Mouse (Mus musculus) hindbrain, embryonic 16.5 days (tissue): Measurements from ENCODE around the gene Gm27179. TPM values are rescaled to one million over a fixed set of nuclear protein-coding genes. Genes with fewer than 3 reads are reported as not detected.
"Not testable (repeated sequence)": the region's sequence is repeated elsewhere in the genome, so short reads cannot be mapped to it uniquely, and the experiment has no call there.

Experiments
- ATAC-seq: fragments of 200-750 bp; cut with Nextera tagmentation; 2 replicates; pipeline ENCODE4 v1.8.0; 2017; ENCODE audit warnings: moderate TSS enrichment, moderate library complexity
- H3K27ac ChIP-seq: fragments of 300-500 bp; sonication (generic); 2 replicates; pipeline ENCODE4 v1.5.1; 2014; ENCODE audit warnings: low read depth, mild to moderate bottlenecking, control low read depth, low read length, moderate library complexity
- H3K27me3 ChIP-seq: fragments of 300-500 bp; sonication (generic); replicated peaks from 2 replicates; pipeline ENCODE4 v1.6.1; 2014; ENCODE audit warnings: low read length; ENCODE audit not compliant: control insufficient read depth, insufficient read depth
- H3K36me3 ChIP-seq: fragments of 300-500 bp; sonication (generic); 2 replicates; pipeline ENCODE4 v1.6.1; 2014; ENCODE audit warnings: mild to moderate bottlenecking, low read length, moderate library complexity, mixed read lengths; ENCODE audit not compliant: control insufficient read depth, insufficient read depth
- H3K4me1 ChIP-seq: fragments of 300-500 bp; sonication (generic); 2 replicates; pipeline ENCODE4 v1.6.1; 2014; ENCODE audit warnings: low read depth, low read length; ENCODE audit not compliant: control insufficient read depth, insufficient read depth
- H3K4me2 ChIP-seq: fragments of 300-500 bp; sonication (generic); 2 replicates; pipeline ENCODE4 v1.6.1; 2014; ENCODE audit warnings: mild to moderate bottlenecking, low read length, control low read depth, moderate library complexity
- H3K4me3 ChIP-seq: fragments of 300-500 bp; sonication (generic); 2 replicates; pipeline ENCODE4 v1.5.1; 2014; ENCODE audit warnings: mild to moderate bottlenecking, low read length, control low read depth, moderate library complexity
- H3K9ac ChIP-seq: fragments of 300-500 bp; sonication (generic); 2 replicates; pipeline ENCODE4 v1.6.1; 2014; ENCODE audit warnings: low read depth, mild to moderate bottlenecking, control low read depth, low read length, moderate library complexity
- H3K9me3 ChIP-seq: fragments of 300-500 bp; sonication (generic); 2 replicates; pipeline ENCODE4 v1.6.1; 2014; ENCODE audit warnings: mild to moderate bottlenecking, low read length, moderate library complexity; ENCODE audit not compliant: control insufficient read depth
- WGBS: fragments of 180-500 bp; shearing (Covaris S2); extraction: QIAGEN DNeasy Blood & Tissue Kit; methylation state at CpG from one replicate; pipeline ENCODE4 v1.1.7; 2014; 5-methylcytosine and 5-hydroxymethylcytosine counted together
- polyA plus RNA-seq: library from polyadenylated mRNA; unstranded; fragments of >200 nt; fragmentation: Nextera tagmentation; extraction: Ambion mirVana; gene quantifications from 2 replicates; pipeline ENCODE4 v1.2.1, GENCODE M21; 2015

Gm27179 gene
- polyA plus RNA-seq, 1 experiment from 2014 or later = not detected

- WGBS = no CpG with 5 or more reads among the region's 10 CpGs
- H3K4me3 ChIP-seq, ATAC-seq, H3K4me2 ChIP-seq, H3K27me3 ChIP-seq, H3K9ac ChIP-seq, H3K4me1 ChIP-seq, H3K36me3 ChIP-seq, H3K27ac ChIP-seq, H3K9me3 ChIP-seq: not testable (repeated sequence)
Observed at GRCm38 (mm10) chr14:69488001-69488400, 24.3 kb downstream of the Gm27179 start.

GRCm38 (mm10) chr14:69485466-69486135 is 26.7 kb downstream of the Gm27179 start:
- H3K9me3 ChIP-seq = not testable (repeated sequence)

GRCm38 (mm10) chr14:69473941-69474646 is 38.3 kb downstream of the Gm27179 start:
- no CpG with 5 or more reads among the region's 11 CpGs for WGBS
- H3K9me3 ChIP-seq, H3K4me3 ChIP-seq, H3K4me1 ChIP-seq, H3K27ac ChIP-seq, H3K27me3 ChIP-seq, H3K9ac ChIP-seq, ATAC-seq, H3K4me2 ChIP-seq, H3K36me3 ChIP-seq: not testable (repeated sequence)

More at GRCm38 (mm10) chr14:69485466-69486135, 26.7 kb downstream of the Gm27179 start:
- ATAC-seq, H3K9ac ChIP-seq, H3K36me3 ChIP-seq, H3K4me3 ChIP-seq, H3K27ac ChIP-seq, H3K4me1 ChIP-seq, H3K4me2 ChIP-seq, H3K27me3 ChIP-seq: not testable (repeated sequence)
- WGBS = no CpG with 5 or more reads among the region's 18 CpGs

- H3K27me3 ChIP-seq, H3K4me1 ChIP-seq, H3K9ac ChIP-seq, H3K4me2 ChIP-seq, H3K27ac ChIP-seq, ATAC-seq, H3K36me3 ChIP-seq, H3K4me3 ChIP-seq, H3K9me3 ChIP-seq: not testable (repeated sequence)
- no CpG with 5 or more reads among the region's 2 CpGs for WGBS
Observed at GRCm38 (mm10) chr14:69473322-69473721, 39.0 kb downstream of the Gm27179 start.

- H3K9ac ChIP-seq, H3K4me2 ChIP-seq, H3K4me3 ChIP-seq, H3K27me3 ChIP-seq, H3K36me3 ChIP-seq, ATAC-seq, H3K9me3 ChIP-seq, H3K4me1 ChIP-seq, H3K27ac ChIP-seq: not testable (repeated sequence)
- no CpG with 5 or more reads among the region's 8 CpGs for WGBS
Observed at GRCm38 (mm10) chr14:69470122-69470708, 42.1 kb downstream of the Gm27179 start.

GRCm38 (mm10) chr14:69467612-69468366 is 44.6 kb downstream of the Gm27179 start:
- H3K27me3 ChIP-seq, H3K9me3 ChIP-seq, H3K36me3 ChIP-seq, H3K27ac ChIP-seq, ATAC-seq, H3K4me1 ChIP-seq, H3K4me2 ChIP-seq, H3K9ac ChIP-seq, H3K4me3 ChIP-seq: not testable (repeated sequence)
- WGBS = no CpG with 5 or more reads among the region's 17 CpGs

- not testable (repeated sequence) for H3K4me1 ChIP-seq, H3K9ac ChIP-seq, H3K4me2 ChIP-seq, H3K9me3 ChIP-seq, ATAC-seq, H3K27me3 ChIP-seq, H3K27ac ChIP-seq, H3K4me3 ChIP-seq, H3K36me3 ChIP-seq
- WGBS = no CpG with 5 or more reads among the region's 4 CpGs
Observed at GRCm38 (mm10) chr14:69464465-69464864, 47.9 kb downstream of the Gm27179 start.
